Mouse (Mus musculus): ENCODE data around the gene Iqub. TPM values are rescaled to one million over a fixed set of nuclear protein-coding genes. Genes with fewer than 3 reads are reported as not detected.

Gene Iqub
- 1.8 TPM for polyA plus RNA-seq (2014; fragmentation: Illumina TruSeq; extraction: RNeasy Lipid Tissue Mini Kit (QIAGEN cat#74804); ENCODE audit: low read depth, low replicate concordance)

DNA sequence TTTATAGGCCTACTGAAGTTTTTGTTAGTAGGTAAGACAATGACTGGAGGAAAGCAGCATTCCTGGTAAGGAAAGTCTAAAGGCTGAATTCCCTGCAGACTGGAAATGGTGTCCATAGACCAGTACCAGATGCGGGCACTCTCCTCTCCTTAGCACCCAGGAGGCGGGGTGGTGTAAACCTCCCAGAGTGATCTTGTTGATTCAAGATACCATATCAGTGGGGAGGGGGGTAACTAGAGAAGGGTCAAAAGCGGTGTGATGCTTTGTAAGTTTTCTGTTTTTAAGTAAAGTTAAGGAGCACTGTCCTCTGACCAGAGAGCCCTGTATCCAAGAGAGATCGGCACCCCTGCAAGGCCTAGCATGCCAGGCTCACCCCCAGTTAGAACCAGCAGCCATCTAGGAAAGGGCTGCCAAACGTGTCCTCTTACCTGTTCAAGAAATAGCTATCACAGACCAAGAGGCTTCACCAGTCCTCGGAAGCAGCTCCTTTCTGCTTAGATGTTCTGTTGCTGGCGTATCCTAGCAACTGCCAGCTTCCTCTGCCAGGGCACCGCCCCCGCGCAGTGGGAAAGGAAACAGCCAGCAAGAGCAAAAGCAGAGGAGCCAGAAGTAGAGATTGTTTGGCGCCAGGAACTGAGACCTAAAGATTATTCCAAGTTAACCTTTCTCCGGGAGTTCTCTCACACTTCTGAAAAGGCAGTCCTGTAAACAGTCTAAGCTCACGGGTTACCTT lies at the start of gene Iqub:
Gene Iqub, minus strand, starts transcription at position 516 of the 733 bp plus-strand sequence.

GRCm38 (mm10) chr6:24528064-24528243 lies 13.1 kb upstream of the Iqub start, which contains the start of gene Asb15:
Gene Asb15, plus strand, starts transcription at chr6:24528144.

DNA sequence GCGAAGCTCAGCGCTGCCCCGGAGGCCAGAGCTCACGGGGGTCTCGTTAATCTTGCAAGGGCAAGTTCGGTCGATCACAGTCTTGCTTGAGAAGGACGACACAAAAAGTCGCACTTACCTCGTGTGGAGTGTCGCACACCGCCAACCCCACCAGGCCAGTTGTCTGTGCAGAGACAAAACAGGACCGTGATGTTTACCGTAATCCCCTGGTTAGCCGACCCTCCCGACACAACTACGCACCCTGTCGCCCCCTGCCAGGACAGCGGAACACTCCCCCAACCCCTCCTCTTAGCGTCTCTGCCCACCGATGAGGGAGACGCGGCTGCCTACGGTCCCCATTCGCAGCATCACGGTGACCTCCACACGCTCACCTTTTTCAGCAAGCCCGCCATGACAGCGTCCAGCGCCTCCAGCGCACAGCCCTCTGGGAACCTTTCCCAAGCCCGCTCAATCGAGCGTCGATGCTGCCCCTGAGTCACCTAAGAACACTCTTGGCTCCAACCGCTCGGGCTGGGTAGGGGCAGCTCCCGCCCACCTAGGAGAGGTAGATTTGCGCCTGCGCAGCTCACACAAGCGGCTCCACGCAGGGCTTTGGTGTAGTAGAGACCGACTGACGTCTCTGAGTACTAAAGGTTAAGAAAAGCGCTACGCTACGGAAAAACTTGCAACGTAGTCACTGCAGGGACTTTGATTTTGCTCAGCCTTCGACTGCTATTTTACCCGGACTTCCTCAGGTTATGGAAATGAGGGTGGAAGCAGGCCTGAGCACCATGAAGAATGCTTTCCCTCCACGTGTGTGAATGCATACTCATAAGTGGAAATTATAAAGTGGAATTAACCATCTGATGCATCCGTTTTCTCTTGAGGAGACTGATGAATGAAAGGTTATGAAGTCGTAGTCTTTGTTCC lies 12.5 kb upstream of the Iqub start, which contains the start of gene Ndufa5:
Gene Ndufa5, minus strand, starts transcription at position 859 of the 909 bp plus-strand sequence.

Other genes with a start within 250 kb of the Iqub start
- 126 TPM for gene Ndufa5, start 12.9 kb upstream of the Iqub start, polyA plus RNA-seq (2014; fragmentation: Illumina TruSeq; extraction: RNeasy Lipid Tissue Mini Kit (QIAGEN cat#74804); ENCODE audit: low read depth, low replicate concordance)
- gene Asb15, start 13.1 kb upstream of the Iqub start, polyA plus RNA-seq (2014; fragmentation: Illumina TruSeq; extraction: RNeasy Lipid Tissue Mini Kit (QIAGEN cat#74804); ENCODE audit: low read depth, low replicate concordance) = 1.1 TPM
- gene Lmod2, start 82.7 kb upstream of the Iqub start, polyA plus RNA-seq (2014; fragmentation: Illumina TruSeq; extraction: RNeasy Lipid Tissue Mini Kit (QIAGEN cat#74804); ENCODE audit: low read depth, low replicate concordance) = not detected
- gene Wasl, start 149.9 kb upstream of the Iqub start, polyA plus RNA-seq (2014; fragmentation: Illumina TruSeq; extraction: RNeasy Lipid Tissue Mini Kit (QIAGEN cat#74804); ENCODE audit: low read depth, low replicate concordance) = 33.1 TPM
- 0.98 TPM for gene Hyal6, start 218.2 kb upstream of the Iqub start, polyA plus RNA-seq (2014; fragmentation: Illumina TruSeq; extraction: RNeasy Lipid Tissue Mini Kit (QIAGEN cat#74804); ENCODE audit: low read depth, low replicate concordance)
- not detected for gene Hyal4, start 233.3 kb upstream of the Iqub start, polyA plus RNA-seq (2014; fragmentation: Illumina TruSeq; extraction: RNeasy Lipid Tissue Mini Kit (QIAGEN cat#74804); ENCODE audit: low read depth, low replicate concordance)

Measured in adipose tissue, adult 10 weeks (tissue).